Mouse (Mus musculus) CD4-positive, CD25-positive, alpha-beta regulatory T cell, adult 2 months (primary cell): Measurements from ENCODE around the gene Ush2a.

ENCODE experiments used
- DNase-seq: peaks from one replicate; pipeline ENCODE4 v3.0.0-alpha.2; 2012; ENCODE audit warnings: low read depth, low spot score

Ush2a gene

DNA sequence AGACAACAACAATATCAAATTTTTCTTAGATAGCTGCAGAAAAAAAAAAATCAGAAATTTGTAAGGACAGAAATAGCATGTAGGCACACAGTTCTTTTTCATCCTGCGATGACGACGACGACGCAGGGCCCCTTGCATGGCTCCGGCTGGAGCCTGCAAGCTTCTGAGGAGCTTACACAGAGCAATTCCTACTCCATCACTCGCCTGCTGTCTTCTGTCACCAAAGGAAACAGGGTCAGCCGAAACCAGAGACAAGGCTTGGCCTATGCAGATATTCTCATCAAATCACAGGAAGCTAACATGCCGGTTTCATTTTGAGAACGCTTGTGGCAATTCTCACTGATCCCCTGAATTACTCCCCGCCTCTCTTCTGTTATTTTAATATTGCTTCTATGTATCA is 604.7 kb downstream of the Ush2a start:
- no peak for DNase-seq

DNA sequence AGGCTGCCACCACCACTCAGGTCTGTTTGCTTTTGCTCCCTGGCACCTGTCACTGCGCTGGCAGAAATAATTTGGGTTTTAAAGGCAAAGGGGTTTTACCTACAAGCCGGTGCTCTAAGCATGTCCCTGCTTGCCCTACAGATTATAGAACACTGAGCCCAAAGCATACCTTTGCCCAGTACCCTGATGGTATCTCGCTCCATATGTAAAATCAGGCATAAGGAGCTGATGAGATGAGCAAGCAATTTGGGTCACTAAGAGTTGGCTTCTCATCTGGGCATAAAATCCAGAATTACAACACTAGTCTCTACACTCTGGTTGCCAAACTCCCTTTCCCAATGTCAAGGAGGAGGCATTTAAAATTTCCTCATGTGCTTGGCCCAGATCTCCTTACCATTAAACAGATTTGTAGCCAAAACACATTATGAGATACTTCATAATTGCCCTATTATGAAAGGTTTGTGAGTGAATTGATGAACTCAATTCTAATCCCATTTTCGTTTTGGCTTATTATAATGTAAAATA is 616.8 kb downstream of the Ush2a start:
- DNase-seq = no peak

DNA sequence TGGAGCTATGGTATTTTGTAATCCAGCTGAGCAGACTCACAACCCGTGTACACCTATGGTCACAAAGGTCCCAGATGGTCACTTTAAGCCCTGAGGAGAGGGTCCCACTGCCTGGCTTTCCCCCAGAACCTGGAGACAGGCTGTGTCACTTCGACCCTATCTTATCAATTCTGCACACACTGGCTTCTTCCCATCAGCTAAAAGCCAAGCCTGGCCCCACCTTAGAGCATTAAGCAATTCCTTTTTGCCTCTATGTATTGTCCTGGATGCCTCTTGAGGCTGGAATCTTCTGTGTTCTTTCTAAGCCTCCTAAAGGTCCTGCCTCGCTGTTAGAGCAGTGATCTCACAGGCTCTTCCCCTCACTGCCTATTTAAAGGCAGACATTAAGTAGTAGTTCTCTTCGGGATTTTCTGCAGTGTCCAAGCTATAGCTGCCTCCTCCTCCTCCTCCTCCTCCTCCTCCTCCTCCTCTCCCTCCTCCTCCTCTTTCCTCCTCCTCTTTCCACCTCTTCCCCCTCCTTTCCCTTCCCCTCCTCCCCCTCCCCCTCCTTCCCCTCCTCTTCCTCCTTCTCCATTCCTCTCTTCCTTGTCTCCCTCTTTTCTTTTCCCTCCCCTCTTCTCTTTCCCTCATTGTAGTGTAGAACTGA is 635.2 kb downstream of the Ush2a start:
- no peak for DNase-seq

DNA sequence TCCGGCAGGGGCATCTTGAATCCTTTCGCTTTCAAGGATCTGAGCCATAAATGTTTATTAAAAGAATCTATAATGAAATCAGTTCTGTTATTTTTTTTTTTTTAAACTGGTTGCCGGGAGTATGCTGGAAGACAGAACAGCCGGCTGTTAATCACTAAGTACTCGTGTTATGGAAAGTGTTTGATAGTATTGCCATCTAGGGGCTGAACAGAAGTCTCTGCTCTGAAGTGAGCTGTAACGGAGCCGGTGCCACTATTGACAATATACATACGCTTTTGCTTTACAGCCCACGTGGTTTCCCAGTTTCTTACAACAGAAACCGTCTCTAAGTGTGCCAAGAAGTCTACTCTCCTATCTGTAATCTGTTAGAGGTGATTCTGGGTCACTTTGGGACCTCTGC is 642.3 kb downstream of the Ush2a start:
- DNase-seq = no peak

DNA sequence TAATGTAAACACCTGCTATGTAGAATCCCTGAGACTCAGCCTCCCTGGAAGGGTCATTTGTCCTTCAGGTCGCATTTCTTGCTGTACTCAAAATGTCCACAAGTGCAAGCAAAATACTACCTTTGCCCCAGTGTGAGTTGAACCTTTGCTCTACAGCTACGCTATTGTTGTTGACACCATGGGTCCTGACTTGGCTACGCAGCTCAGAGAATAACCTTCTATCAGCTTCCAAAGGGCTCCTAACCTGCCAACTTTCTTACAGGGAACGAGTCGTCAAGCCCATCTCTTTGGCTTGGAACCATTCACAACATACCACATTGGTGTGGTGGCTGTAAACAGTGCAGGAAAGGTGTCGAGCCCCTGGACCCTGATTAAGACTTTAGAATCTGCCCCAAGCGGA is 644.4 kb downstream of the Ush2a start:
- no peak for DNase-seq

DNA sequence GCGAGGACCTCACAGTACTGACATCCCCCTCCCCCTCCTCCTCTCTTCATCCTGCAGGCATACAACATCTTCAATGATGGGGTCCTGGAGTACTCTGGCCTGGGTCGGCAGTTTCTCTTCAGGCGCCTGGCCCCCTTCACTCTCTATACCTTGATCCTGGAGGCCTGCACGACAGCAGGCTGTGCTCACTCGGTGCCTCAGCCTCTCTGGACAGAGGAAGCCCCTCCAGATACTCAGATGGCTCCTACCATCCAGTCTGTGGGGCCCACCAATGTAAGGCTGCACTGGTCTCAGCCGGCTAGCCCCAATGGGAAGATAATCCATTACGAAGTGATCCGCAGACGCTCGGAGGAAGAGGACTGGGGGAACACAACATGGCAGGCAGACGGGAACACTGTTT is 648.8 kb downstream of the Ush2a start:
- DNase-seq = no peak

DNA sequence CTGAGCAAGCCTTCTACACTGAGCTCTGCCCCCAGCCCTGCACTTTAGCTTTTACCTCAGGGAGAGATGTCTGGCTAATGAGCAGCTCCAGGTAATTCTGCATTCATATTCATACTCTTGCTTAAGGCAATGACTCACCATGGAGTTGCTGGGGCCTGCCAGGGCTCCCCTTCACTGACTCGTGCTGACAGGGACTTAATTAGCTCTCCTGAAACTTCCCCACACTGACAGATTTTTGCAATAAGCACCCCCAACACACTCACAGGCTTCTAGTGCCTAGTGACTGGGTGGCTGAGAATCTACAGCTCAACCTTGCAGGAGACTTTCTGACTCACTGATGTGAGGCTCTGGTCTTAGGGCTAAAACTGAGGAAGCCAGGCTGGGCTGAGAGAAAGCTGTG is 658.1 kb downstream of the Ush2a start:
- no peak for DNase-seq

DNA sequence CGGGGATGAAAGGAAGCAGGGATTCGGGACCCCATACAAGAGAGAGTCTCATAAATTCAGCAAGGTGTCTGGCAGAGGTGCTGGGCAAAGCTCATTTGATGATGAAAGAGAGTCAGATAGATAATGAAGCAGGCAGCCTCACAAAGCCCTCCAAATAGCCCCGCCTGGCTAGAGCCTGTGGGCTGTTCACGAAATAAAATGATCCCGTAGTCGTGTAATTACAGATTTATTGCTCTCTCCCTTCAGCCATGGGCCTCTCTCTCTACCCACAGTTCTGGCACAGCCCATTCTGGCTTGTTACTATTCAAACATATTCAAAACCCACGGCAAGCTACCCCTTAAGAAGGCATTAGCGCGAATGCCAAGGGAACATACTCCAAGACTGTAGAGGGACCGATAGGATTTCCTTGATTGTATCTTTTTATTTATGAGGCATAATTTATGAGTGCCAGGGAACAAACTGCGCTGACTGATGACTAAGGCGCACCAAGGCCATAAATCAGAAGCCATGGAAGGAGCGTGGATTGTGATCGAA is 675.5 kb downstream of the Ush2a start:
- DNase-seq = no peak

DNA sequence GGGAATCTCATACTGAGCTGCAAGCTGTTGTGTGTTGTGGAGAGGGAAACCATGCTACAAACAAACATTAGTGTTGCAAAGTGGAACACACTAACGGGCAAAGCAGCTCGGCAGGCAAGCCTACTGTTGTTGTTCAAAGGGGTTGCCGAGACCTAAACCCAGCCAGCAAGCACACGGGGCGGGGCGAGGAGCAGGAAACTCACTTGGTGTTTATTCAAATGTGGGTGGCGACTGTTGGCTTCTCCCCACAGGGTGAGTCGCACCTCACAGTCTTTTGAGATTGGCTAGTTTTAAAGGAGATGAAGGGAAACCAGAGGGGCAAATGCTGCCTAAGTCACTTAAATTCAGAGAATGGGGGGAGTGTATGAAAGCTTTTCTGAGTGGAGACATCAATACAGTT is 683.5 kb downstream of the Ush2a start:
- DNase-seq = no peak

DNA sequence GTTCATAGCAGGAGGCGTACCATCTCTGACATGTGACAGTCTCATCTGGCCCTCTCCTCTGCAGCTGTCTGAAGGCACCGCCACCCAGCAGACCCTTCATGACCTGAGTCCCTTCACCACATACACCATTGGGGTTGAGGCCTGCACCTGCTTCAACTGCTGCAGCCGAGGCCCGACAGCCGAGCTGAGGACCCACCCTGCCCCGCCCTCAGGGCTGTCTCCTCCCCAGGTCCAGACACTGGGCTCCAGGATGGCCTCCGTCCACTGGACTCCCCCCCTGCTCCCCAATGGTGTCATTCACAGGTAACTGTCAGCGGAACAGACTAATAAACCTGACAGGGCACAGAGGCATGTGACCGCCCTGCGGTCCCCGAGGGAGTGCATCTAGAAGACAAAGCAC is 685.0 kb downstream of the Ush2a start:
- no peak for DNase-seq

DNA sequence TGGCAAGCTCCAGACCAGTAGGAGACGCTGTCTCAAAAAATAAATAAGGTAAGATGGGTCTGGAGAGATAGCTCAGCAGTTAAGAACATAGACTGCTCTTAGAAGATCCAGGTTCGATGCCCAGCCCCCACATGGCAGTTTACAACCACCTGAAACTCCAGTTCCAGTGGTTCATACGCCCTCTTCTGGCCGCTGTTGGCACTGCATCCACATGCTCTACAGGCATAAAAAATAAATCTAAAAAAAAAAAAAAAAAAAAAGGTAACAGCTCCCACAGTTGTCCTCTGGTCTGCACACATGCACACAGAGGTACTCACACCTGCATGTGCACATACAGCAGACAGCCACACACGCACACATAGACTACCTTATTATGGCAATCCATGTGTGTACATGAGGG is 686.0 kb downstream of the Ush2a start:
- peak; percentile 28 for DNase-seq

DNA sequence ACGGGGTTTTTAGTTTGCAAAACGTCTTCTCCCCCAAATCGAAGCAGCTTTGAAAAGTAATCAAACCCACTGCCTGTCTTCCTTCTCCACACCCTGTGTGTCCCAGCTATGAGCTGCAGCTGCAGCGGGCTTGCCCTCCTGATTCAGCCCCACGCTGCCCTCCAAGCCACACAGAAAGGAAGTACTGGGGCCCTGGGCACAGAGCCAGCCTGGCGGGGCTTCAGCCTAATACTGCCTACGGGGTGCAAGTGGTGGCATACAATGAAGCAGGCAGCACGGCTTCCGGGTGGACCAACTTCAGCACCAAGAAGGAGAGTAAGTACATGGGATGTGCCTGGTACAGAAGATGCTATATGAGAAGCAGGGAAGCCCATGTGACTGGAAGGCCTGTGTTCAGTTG is 686.5 kb downstream of the Ush2a start:
- DNase-seq = no peak

DNA sequence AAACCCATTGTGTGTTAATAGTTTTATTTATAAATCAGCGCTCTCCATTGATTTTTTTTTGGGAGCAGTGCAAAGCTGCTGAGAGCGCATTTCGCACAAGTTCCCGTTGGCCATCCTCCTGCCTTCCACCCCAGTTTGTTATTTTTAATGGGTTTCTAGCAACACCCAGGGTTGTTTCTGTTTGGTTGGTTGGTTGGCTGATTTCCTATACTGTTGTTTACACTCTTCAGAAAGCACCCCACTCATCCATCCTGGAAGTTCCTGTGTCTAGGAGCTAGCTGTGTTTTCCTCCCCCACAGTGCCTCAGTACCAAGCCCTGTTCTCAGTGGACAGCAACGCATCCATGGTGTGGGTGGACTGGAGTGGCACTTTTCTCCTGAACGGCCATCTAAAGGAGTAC is 689.3 kb downstream of the Ush2a start:
- DNase-seq = no peak

DNA sequence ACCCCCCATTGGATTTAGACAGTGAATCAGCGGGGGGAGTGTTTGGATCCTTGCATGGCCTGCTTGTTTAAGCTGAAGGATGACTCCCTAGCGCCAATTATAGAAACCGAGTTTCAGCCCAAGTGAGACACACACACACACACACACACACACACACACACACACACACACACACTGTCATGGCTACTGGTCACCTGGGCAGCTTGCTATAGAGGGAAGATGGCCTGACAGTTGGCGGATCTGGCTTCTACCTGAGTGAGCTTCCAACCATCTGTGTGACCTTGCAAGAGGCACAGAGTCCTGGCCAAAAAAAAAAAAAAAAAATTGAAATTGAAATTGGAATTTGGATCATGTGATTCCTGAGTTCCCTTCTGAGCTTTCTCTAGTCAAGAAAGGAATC is 690.7 kb downstream of the Ush2a start:
- no peak for DNase-seq

DNA sequence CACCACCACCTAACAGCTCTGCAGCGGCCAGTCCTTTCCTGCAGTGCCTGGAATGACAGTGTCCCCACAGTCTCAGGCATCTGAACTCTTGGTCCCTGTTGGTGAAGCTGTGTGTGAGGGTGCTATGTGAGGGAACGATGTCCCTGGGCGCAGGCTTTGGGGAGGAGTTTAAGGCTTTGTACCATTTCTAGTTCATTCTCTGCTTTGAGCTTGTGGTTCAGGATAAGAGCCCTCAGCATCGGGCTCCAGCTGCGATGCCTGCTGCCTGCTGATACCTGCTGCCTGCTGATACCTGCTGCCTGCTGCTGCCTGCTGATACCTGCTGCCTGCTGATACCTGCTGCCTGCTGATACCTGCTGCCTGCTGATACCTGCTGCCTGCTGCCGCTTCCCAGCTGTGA is 711.3 kb downstream of the Ush2a start:
- no peak for DNase-seq

DNA sequence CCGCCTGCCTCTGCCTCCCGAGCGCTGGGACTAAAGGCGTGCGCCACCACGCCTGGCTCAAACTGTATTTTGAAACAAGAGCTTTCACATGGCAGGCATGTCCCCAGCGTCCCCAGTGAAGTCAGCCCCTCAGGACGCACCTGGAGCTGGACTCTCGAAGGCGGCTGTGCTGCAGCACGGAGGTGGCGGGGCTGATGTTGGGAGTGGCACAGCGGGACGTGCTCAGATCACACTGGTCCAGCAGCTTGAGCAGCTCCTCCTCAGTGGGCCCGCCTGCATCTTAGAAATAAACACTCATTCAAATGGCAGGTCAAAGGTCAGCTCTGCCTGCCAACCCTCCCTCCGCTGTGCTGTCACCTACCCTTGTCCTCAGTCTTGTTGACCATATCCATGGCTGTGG is 712.1 kb downstream of the Ush2a start:
- DNase-seq = no peak

DNA sequence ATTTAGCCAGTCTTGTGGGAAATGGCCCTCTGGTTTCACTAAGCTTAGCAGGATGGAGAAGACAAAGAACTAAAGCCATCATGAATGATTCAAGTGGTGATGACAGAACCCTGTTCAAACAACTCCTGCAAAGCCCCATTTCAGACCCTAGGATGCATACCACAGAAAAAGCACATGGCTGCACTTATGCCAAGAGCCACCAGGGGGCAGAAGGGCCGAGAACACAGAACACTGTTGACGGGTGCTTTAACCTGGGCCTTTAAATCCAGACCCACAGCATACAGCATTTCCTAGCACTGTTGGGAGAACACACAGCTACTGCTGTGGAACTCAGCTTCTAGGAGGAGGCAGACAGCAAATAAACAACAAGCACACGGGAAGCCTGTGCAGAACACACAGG is 718.2 kb downstream of the Ush2a start:
- DNase-seq = peak; percentile 68

DNA sequence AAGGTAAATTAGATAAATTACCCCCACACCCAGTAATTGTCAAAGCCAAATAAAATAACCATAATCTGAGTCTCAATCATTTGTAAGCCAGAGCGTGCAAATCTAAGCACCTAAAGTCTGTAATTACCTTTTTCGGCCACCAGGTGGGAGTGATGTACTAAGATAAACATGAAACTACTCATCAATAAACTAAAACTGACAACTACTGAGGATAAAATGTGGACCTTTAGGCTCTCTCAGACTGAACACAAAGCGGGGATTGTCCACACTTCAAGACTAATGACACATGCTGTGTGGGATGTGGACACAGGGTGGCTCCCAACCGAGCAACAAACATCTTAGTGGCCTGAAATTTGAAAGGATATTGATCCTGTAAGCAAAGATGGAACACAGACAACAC is 731.4 kb downstream of the Ush2a start:
- peak; percentile 74 for DNase-seq

DNA sequence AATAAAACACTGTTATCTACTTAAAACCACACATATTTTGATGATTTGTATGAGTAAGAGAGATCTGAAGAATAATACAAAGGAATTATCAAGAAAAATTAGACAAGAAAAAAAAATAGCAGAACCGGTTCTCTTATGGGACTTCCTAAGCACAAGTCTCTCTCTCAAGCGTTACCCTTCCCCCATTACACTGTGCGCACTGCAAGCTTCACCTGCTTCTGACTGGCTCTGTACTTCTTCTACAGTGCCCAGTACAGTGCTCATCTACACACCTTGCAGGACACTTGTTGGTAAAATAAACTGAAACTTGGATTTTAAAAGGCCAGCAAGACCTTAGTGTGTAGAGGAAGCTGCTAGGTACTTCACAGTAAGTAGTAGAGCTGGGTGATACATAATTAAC is 736.1 kb downstream of the Ush2a start:
- DNase-seq = no peak

DNA sequence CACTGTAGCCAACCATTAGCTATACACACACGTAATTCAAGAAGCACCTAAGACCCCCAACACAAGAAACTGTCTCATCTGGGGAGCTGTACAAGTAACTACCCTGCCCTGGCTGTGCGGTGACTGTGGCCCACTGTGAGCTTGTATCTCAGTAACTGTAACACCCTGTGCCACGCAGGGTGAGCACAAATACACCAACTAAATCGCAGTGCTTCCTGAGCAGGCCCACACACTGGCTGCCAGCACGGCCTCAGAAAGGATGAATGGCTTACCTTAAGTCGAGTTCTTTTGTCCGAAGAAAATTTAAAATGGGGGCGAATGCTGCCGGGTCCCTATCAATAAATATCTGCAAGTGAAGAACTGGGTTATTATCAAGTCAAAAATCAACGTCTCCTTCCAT is 738.2 kb downstream of the Ush2a start:
- DNase-seq = no peak

DNA sequence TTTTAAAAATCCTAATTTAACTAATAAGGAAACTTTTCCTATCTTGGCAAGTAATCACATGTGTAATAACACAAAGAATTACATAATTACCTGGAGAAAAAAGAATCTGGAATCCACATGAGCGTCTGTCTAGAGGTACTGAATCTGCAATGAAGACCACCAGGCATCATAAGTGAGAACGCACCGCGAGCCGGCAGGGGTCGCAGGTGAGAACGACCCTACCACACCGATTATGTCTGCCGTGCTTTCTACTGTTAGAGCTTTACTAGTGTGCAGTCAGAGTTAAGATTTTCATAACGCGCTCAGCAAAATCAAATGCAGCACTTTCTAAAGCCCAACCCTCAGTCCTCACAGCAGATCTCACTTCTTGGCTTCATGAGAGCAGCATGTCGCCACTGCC is 740.0 kb downstream of the Ush2a start:
- DNase-seq = no peak

DNA sequence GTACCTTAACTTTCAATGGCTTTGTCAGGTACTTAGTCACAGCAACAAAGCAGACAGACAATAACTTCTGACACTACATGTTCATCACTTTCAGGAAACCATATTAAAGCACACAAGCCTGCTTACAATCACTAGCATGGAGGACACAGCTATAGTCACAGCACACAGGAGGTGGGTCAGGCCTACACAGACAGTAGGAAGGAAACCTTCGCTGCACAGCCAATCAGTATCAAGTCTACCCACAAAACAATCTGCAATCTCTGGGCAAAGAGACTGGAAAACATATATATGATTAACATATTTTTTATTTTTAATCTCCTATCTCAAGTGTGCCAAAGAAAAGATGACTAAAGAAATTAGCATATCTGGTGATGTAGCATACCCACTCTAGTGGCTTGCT is 743.0 kb downstream of the Ush2a start:
- no peak for DNase-seq

DNA sequence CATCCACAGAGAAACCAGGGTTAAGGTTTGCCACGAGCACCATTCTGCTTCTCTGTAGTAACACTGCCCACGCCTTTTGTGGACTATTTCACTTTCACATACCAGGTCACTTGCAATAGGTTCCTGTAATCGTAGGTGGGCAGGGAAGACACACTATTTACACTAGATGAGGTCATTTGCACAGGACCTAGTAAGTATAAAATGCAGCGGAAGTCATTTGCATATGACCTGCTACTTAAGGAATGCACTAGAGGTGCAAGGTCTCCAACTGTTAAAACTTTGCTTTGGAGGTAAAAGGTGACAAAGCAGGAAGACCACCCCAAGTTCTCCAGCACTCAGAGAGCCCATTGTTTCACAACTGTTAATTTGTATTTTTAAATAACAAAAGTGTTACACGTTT is 744.4 kb downstream of the Ush2a start:
- no peak for DNase-seq

DNA sequence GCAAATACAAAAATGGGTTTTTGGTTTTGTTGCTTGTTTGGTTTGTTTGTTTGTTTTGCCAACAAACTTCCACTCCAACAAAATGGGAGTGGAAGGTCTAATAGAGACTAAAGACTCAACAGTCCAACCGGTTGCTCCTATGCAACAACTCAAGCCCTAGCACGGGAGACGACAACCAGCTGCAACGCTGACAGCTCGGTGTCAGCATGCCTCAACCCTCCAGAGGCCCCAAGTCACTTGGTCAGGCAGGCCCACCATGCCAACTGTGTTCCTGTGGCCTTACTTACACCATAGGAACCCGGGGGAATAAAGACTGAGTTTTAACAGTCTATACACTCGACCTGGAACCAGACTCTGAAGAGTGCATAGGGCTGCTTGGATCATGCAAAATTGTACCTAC is 745.0 kb downstream of the Ush2a start:
- peak; percentile 15 for DNase-seq
